Mouse (Mus musculus): ENCODE results near the gene Kank4. TPM values are rescaled to one million over a fixed set of nuclear protein-coding genes. Genes with fewer than 3 reads are reported as not detected.

Gene Kank4
- total RNA-seq, 2 experiments from 2014 or later: 2.7 to 2.9 TPM

- DNase-seq (ENCODE audit: low spot score in 2 of 2): peak; percentile 32 to 54
Measured at GRCm38 (mm10) chr4:98722454-98722853, 94.9 kb downstream of the Kank4 start.

- no peak for DNase-seq (ENCODE audit: low spot score in 2 of 2)
Measured at GRCm38 (mm10) chr4:98718547-98718917, 98.8 kb downstream of the Kank4 start.

DNA sequence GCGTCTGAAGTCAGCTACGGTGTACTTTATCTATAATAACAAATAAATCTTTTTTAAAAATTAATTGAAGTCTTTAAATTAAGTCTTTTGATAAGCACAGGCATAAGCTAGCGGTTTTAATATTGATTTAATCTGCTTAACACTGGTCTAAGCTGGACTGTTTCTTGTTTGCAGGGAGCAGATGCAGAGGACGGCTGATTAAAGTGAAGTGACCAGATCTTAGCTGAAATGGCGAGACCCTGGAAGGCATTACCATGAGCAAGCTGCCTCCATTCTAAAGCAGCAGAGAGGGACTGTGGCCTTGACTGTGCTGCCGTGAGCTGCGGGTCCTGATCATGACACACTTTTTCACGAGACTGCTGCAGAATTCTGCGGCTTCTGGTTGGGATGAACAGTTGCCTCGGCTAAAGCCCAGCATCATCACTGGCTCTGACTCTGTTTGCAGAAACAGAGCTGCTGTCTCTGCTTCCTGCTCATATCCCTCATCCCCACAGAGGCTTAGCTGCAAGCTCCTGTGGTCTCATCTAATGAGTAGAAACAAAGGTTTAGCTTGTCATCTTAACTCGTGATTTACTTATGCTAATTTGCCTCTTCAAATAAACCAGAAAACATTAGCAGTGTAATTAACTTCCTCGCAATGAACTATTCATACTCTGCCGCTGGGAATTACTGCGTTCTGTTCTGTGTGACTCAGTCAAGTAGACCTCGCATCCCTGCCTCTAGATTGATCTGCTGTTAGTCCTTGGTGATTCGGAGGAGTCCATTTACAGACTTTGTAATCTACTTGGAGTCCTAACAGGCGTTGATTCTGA lies 99.4 kb downstream of the Kank4 start:
- DNase-seq (ENCODE audit: low spot score in 2 of 2): no peak

DNA sequence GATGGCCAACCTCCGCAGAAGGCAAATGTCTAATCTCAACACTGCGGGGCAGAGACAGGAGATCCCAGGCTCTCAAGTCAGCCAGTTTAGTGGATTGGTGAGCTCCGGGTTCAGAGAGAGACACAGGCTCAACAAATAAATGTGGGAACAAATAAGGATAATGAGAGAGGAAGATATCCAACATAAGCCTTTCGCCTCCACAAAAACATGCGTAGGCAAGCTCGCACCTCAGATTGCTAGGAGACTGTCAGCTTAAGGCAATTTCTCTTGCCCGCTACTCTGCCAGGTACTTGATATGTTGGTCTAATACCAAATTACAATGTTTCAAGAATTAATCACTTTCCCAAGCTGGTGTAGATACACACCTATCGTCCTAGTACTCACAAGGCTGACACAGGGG lies 106.4 kb downstream of the Kank4 start:
- DNase-seq (ENCODE audit: low spot score in 2 of 2): no peak

Other genes with a start within 250 kb of the Kank4 start
- gene L1td1, start 90.8 kb downstream of the Kank4 start, total RNA-seq (2021): under 1 TPM in 1 of 2 experiments, not detected in 1; 0.36 TPM
- gene I0C0044D17Rik, start 6.3 kb upstream of the Kank4 start, total RNA-seq (2021): not detected
- 10 to 100 TPM; 18.1 to 23.7 TPM for gene Usp1, start 106.3 kb upstream of the Kank4 start, total RNA-seq (2021)
- gene Angptl3, start 213.4 kb upstream of the Kank4 start, total RNA-seq (2021): under 1 TPM; 0.18 to 0.62 TPM

All from layer of hippocampus, postnatal 14 days (tissue).